Mouse (Mus musculus) inflammation-experienced regulatory T-cells, adult 6 months (primary cell): ENCODE data around the gene Gstt1. TPM values are rescaled to one million over a fixed set of nuclear protein-coding genes. Genes with fewer than 3 reads are reported as not detected.
"Not testable (repeated sequence)": the region's sequence is repeated elsewhere in the genome, so short reads cannot be mapped to it uniquely, and the experiment has no call there.

Experiments used
- ATAC-seq: one replicate; pipeline ENCODE4 v1.8.0; 2017
- polyA plus RNA-seq, 3 experiments: library from polyadenylated mRNA; unstranded; fragments of 100-300 nt; shearing (Covaris generic); gene quantifications; one replicate each; pipeline ENCODE4 v1.2.1; 2017

Gene Gstt1
- polyA plus RNA-seq, 3 experiments from 2014 or later = 1.7 to 3.6 (median 2.2) TPM

DNA sequence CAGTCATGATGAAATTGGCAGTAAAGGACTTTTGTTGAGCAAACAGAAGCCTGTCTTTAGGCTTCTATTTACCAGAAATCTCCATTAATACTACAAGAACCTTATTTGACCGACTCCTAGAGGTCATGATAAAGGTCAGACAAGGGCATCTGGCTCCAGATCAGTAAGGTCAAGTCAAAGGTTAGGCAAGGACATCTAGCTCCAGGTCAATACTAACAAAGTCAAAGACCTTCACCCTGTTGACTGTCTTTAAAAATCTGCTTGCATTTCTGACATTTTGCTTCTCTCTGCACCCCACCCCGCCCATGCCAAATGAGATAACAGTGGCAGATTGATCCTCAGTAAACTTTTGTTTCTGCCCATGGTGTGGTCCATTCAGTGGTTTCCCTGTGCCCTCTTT, 5.8 kb upstream of the Gstt1 start:
- no peak for ATAC-seq

- peak; percentile 70 for ATAC-seq
Observed at GRCm38 (mm10) chr10:75797619-75798175, 687 bp downstream of the Gstt1 start.

DNA sequence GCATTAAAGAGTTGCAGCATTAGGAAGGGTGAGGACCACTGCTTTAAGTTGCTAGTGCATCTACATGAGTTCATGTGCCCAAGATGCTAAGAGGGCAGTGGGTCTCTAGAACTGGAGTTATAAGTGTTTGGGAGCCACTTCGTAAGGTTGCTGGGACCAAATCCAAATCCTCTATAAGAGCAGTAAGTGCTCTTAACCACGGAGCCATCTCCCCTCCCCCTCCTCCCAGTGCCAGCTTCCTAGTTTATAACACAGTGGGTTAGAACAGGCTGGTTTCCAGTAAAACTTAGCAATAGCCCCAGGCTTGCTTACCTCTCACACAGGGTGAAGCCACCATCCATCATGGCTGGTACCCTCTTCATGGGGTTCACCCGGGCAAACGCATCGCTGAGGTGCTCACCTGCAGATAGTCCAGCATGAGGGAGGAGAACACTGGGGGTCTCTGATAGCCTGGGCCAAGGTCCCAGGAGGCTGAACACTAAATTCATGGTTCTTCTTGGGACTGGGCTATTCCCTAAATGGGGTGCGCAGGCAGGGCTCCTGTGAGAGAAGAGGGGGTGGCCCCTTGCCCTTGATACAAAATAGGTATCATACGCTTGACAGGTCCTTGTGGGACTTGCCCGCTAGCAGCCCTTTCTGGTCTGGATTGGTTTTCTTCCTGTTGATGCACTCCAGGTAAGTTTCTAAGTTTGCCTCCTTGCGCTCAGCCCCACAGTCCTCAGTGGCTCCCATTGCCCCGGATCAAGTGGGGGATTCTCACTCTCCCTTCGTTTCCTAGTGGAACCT, 1.5 kb downstream of the Gstt1 start:
- no peak for ATAC-seq

DNA sequence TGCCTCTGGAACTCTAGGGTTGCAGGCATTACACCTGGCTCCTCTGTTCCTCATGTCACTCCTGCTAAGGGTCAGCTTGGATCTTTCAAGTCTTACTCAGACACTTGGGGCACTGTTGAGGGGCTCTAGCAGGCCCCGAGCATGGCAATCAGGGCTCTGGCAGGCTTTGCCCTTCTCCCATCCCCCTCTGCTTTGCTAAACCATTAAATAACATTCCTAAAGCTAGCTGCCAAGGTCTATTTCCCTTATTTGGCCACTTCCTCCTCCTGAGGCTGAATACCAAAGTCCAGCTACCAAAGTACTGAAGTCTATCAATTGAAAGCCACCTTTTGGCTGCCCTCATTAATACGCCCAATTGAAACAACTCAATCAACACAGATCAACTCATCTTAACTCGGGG, 3.5 kb downstream of the Gstt1 start:
- ATAC-seq = no peak

GRCm38 (mm10) chr10:75790773-75791172, 7.6 kb downstream of the Gstt1 start:
- ATAC-seq = no peak

DNA sequence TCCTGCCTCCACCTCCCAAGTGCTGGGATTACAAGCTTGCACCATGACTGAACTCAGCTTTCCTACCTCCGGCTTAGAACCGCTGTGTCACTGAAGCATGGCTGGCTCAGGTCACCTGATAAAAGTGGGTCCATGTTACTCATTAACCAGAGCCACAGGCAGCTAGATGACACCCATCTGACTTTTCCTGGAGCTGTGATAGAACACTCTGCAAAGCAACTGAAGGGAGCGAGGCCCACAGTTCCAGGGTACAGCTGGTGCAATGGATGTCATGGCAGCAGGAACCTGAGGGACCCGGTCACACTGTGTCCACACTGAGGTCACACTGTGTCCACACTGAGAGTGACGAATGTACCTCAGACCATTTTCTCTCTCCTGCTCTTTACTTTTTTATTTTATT, 8.5 kb downstream of the Gstt1 start:
- ATAC-seq = no peak

DNA sequence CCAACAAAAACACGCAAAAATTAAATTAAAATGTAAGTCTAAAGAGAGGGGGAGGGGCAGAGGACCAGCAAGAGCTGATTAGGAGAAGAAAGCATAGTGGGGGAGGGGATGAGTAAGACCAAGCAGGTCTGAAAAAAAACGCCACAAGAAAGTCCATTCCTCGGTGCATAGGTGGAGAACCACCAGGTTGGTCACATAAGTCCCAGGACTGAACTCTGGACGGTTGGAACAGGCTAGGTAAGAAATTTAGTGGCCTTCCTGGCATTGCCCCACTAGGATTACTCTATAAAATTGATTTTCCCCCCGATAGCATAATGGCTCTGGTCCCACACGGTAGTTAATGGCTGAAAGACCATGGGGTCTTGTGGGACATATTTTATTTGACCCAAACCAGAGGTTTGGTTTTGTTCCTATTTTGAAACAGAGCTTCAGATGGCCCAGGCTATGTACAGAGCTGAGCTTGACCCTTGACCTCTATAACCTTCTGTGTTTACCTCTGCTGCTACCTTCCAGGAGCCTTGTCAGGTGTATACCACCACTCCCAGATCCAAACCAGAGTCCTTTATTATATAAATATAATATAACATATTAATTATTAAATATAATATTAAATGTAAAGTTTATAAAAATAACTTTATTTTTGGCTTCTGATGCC, 9.2 kb downstream of the Gstt1 start:
- ATAC-seq = no peak

DNA sequence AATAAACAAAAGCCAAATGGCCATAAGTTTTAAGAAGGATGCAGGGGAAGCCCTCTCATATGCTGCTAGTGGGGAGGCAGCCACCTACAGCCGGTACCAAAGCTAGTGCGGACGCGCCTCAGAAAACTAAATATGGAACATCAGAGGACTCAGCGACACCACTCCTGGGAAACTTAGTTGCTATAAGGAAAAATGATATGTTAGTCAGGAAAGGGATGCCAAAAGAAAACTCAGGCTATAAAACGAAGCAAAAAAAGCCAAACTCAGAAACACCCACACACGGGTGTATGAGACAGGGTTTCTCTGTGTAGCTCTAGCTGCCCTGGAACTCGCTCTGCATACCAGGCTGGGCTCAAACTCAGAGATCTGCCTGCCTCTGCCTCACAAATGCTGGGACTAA, 10.1 kb downstream of the Gstt1 start:
- no peak for ATAC-seq

GRCm38 (mm10) chr10:75785442-75785841, 12.9 kb downstream of the Gstt1 start:
- ATAC-seq = no peak

- ATAC-seq = peak; percentile 55
Observed at GRCm38 (mm10) chr10:75780769-75781578, 17.4 kb downstream of the Gstt1 start, which contains the start of the genes Gm20441 and Gstt3. Gene Gm20441, minus strand, starts transcription at chr10:75780954. Gene Gstt3, minus strand, starts transcription at chr10:75781414.

DNA sequence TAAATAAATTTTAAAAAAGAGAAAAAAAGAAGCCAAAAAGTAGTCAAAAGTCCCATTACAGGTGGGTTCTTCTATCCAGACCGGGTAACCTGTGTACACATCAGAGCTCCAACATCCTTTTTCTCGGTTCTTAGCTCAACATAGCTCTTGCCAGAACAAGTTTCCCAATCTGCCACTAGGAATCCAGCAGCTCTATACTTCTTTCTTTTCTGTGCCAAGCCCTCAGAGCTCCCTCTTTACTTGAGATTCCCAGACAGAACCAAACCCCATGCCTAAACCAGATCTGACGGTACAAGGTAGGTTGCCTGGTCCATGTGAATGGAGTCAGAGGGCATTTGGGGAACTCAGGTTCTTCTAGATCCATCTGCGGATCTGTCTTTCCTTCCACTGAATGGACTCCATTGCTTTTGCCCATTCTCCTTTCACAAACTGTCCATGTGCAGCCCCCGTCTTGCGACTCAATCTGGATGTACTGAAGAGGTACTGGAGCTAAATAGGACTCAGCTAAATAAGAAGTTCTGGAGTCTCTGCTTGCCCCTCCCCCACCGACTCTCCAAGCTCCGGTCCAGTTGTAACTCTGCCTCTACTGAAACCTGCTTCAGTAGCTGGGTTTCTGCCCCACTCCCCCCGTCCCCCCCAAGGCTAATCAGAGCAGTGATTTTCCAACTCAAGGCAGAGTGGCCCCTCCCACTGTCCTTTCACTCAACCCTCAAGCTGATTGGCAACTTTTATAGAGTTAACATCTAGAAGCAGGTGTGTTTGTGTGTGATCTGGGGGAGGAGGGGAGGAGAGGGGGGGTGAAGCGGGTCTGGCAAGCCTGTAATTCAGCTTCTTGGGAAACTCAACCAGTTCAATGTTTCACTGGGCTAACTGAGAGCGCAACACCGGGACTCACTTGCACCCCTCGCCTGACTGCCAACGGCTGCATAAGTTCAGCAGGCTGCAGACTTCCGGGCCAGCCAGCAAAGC, 18.9 kb downstream of the Gstt1 start:
- ATAC-seq = peak; percentile 18

- no peak for ATAC-seq
Observed at GRCm38 (mm10) chr10:75777885-75778284, 20.5 kb downstream of the Gstt1 start.

DNA sequence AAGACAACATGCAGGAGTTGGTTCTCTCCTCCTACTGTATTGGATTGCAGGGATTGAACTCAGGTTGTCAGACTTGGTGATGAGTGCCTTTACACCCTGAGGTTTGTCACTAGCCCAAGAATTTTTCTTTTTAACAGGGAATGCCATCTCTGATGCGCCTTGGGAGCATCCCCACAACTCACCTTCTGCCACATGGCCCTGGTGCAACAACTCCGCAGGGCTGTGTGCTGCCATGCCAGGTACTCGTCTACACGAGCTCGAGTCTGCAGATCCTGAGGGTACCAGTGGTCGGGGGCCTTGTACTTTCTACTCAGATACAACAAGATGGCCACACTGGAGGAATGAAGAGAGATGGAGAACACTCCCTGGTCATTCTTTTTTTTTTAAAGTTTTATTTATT, 21.8 kb downstream of the Gstt1 start:
- no peak for ATAC-seq

- no peak for ATAC-seq
Observed at GRCm38 (mm10) chr10:75774587-75774986, 23.8 kb downstream of the Gstt1 start.

GRCm38 (mm10) chr10:75774102-75774501, 24.3 kb downstream of the Gstt1 start:
- no peak for ATAC-seq

GRCm38 (mm10) chr10:75772795-75773664, 25.4 kb downstream of the Gstt1 start, which contains the start of gene Ddt:
Gene Ddt, minus strand, starts transcription at chr10:75773414.
- ATAC-seq = peak; percentile 99

GRCm38 (mm10) chr10:75767756-75768155, 30.6 kb downstream of the Gstt1 start:
- ATAC-seq = not testable (repeated sequence)

- ATAC-seq = no peak
Observed at GRCm38 (mm10) chr10:75766856-75767255, 31.5 kb downstream of the Gstt1 start.

DNA sequence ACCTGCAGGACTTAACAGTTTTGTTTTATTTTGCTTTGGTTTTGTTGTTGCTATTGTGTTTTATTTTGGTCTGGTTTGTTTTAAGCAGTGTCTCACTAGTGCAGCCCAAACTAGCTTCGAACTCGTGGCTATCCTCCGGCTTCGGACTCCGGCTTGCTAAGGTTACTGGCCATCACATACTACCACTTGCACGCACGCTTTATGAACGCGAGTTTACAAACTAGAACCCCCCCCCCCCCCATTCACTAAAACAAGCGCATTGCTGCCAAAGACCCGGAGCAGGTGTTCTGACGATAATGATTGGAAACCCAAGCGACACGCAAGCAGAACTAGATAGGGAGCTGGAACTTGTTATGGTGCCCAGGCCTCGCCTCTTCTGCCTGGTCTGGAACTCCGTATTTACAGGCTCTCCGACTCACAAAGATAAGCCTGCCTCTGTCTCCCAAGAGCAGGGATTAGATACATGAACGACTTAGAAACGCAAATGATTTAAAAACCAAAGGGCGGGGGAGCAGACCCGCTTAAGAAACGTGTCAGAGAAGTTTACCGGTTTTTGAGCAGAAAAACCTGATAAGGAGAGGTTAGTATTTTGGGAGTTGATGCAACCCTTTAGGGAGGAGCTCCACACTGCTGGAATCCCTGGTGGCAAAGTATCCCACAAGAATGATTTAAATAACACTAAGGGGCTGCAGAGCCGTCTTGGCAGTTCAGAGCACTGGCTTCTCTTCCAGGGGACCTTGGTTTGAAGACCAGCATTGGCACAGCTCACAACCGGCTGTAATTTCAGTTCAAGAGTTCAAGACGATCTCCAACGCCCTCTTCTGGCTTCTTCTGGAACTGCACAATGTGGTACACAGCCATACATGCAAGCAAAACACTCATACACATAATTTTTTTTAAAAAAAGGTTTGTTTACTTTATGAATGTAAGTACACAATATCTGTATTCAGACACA, 33.6 kb downstream of the Gstt1 start:
- ATAC-seq = peak; percentile 30
